25 mouse cellular contexts compared by ENCODE assay signal in the genomic region with DNA sequence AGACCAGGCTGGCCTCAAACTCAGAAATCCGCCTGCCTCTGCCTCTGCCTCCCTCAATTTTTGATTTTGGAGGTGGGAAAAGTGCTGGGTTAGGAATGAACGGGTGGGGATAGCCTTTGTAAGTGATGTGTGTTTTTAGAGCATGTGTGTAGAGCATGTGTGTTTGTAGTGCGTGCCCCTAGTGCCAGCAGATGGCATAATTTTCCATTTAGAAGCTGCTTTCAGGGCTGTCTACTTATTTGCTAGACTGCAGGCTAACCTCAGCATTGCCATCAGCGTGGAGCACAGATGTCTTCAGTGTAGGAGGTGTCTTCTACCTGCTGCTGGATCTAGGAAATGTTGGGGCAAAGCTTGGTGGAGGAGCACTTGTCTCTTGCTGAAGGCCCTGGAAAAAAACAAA. TPM values are rescaled to one million over a fixed set of nuclear protein-coding genes. Genes with fewer than 3 reads are reported as not detected.
DNase-seq lines count a peak whose midpoint lies in the region; ATAC-seq and TF ChIP-seq lines count a peak whose summit lies in the region.
"Had no signal": no experiment of that assay in that cellular context is flagged by ENCODE, and none has a peak within 500 bp of the region (broad histone marks: within the 10 kb centered on the region; RNA-seq: fewer than 3 reads in every experiment).

No protein-coding gene starts in this region.

- peak; percentile 42 for TF ChIP-seq CTCF in hindbrain, postnatal 0 days (IDR thresholded peaks at IDR 0.05; ENCODE audit: low read depth)
- 0 out of 2 replicates have a peak, but pooled peaks have one; percentile 7 for TF ChIP-seq CTCF in lung, postnatal 0 days (IDR thresholded peaks at IDR 0.05)
- peak; percentile 28 for TF ChIP-seq CTCF in Patski (IDR thresholded peaks at IDR 0.05)

- no peak overlapping the region for H3K4me3 ChIP-seq in hindbrain, postnatal 0 days (ENCODE audit: low read length)
- no peak overlapping the region for H3K4me3 ChIP-seq in hindbrain, embryonic 13.5 days
- no peak overlapping the region for H3K4me3 ChIP-seq in lung, postnatal 0 days (ENCODE audit: low read depth, low read length)
- H3K4me3 ChIP-seq: erythroblast, embryonic 14.5 days; heart, adult 2 months; heart, embryonic 15.5 days; midbrain, embryonic 15.5 days; stomach, embryonic 15.5 days had no signal

- H3K27ac ChIP-seq in hindbrain, postnatal 0 days = no peak overlapping the region
- H3K27ac ChIP-seq in hindbrain, embryonic 13.5 days = no peak overlapping the region
- H3K27ac ChIP-seq in lung, postnatal 0 days (ENCODE audit: low read length) = no peak overlapping the region
- H3K27ac ChIP-seq: heart, adult 2 months; heart, embryonic 15.5 days; midbrain, embryonic 15.5 days; stomach, embryonic 15.5 days had no signal

- peak; percentile 28 for DNase-seq in hindbrain, postnatal 0 days (ENCODE audit: low spot score)
- DNase-seq in lung, postnatal 0 days (ENCODE audit: low spot score) = no peak
- DNase-seq in lung, postnatal 36 days = no peak
- no peak for DNase-seq in Patski (ENCODE audit: low read depth, low spot score)
- DNase-seq in embryo, embryonic 10 days (ENCODE audit: low spot score) = no peak
- no peak for DNase-seq in thymus, postnatal 4 days
- DNase-seq: adrenal gland, adult 2 months; cerebellum, adult 11-12 months; cerebellum, postnatal 36 days; gastrocnemius, postnatal 10 days; heart, adult 2 months; kidney, postnatal 25 days; lung, embryonic 14.5 days had no signal

- H3K9me3 ChIP-seq in hindbrain, postnatal 0 days (ENCODE audit: low read length) = no peaks in the 10 kb centered on the region
- H3K9me3 ChIP-seq in hindbrain, embryonic 13.5 days = no peaks in the 10 kb centered on the region
- H3K9me3 ChIP-seq in lung, postnatal 0 days (ENCODE audit: low read length) = no peaks in the 10 kb centered on the region
- H3K9me3 ChIP-seq: heart, embryonic 15.5 days; midbrain, embryonic 15.5 days; stomach, embryonic 15.5 days had no signal

- no peak overlapping the region for H3K9ac ChIP-seq in hindbrain, postnatal 0 days (replicated peaks; ENCODE audit: low read length)
- no peak overlapping the region for H3K9ac ChIP-seq in hindbrain, embryonic 13.5 days
- H3K9ac ChIP-seq in lung, postnatal 0 days (replicated peaks; ENCODE audit: low read depth) = no peak overlapping the region
- H3K9ac ChIP-seq: heart, embryonic 15.5 days; lung, embryonic 14.5 days; midbrain, embryonic 15.5 days; stomach, embryonic 15.5 days had no signal

- in situ Hi-C loops in Patski (cut with MboI; ENCODE audit: low pct_unique_long_range_greater_than_20kb) = no loop called here

- TF ChIP-seq EP300 in lung, postnatal 0 days (IDR thresholded peaks at IDR 0.05) = no peak

- no peak overlapping the region for H3K4me2 ChIP-seq in hindbrain, postnatal 0 days (ENCODE audit: low read depth, low read length)
- no peak overlapping the region for H3K4me2 ChIP-seq in hindbrain, embryonic 13.5 days
- H3K4me2 ChIP-seq in lung, postnatal 0 days (replicated peaks; ENCODE audit: low read depth, low read length) = no peak overlapping the region
- H3K4me2 ChIP-seq: heart, embryonic 15.5 days; liver, embryonic 11.5 days; lung, embryonic 14.5 days; midbrain, embryonic 15.5 days; stomach, embryonic 15.5 days had no signal

- CTCF ChIA-PET in Patski (lab: Charles Lee) = interaction anchor here (1.0 to 1.6 kb wide), 3 partner anchors 9 to 11 kb away, joined by 3 to 5 read pairs (median 3); no protein-coding TSS in a partner anchor

- 61% methylated on average over 4 of the region's 4 CpGs for WGBS in hindbrain, postnatal 0 days
- 78% methylated on average over 4 of the region's 4 CpGs for WGBS in hindbrain, embryonic 13.5 days
- 72% methylated on average over 4 of the region's 4 CpGs for WGBS in lung, postnatal 0 days

- ATAC-seq in hindbrain, postnatal 0 days = no peak
- ATAC-seq in hindbrain, embryonic 13.5 days (ENCODE audit: low FRiP score) = no peak
- no peak for ATAC-seq in lung, postnatal 0 days
- no peak for ATAC-seq in Patski
- 0 out of 2 replicates have a peak, but pooled peaks have one; percentile 50 for ATAC-seq in megakaryocyte-erythroid progenitor cell, adult 5-6 weeks (replicated peaks; ENCODE audit: low FRiP score, low TSS enrichment, poor library complexity, severe bottlenecking)
- ATAC-seq: midbrain, embryonic 15.5 days had no signal

- H3K27me3 ChIP-seq in hindbrain, postnatal 0 days (ENCODE audit: insufficient read depth, low read length) = no peaks in the 10 kb centered on the region
- peaks cover 18% of the 10 kb centered on the region for H3K27me3 ChIP-seq in hindbrain, embryonic 13.5 days
- H3K27me3 ChIP-seq in lung, postnatal 0 days (replicated peaks; ENCODE audit: insufficient read depth, low read length) = no peaks in the 10 kb centered on the region
- H3K27me3 ChIP-seq in Patski = no peaks in the 10 kb centered on the region
- H3K27me3 ChIP-seq: heart, embryonic 15.5 days; stomach, embryonic 15.5 days had no signal

- no peaks in the 10 kb centered on the region for H3K36me3 ChIP-seq in hindbrain, postnatal 0 days (ENCODE audit: insufficient read depth, low read length)
- no peaks in the 10 kb centered on the region for H3K36me3 ChIP-seq in hindbrain, embryonic 13.5 days
- H3K36me3 ChIP-seq in lung, postnatal 0 days (ENCODE audit: insufficient read depth, low read length) = no peaks in the 10 kb centered on the region
- H3K36me3 ChIP-seq: heart, embryonic 15.5 days; midbrain, embryonic 15.5 days; stomach, embryonic 15.5 days had no signal

- POLR2A ChIA-PET in Patski (lab: Charles Lee) = no interaction called here

- no peaks in the 10 kb centered on the region for H3K4me1 ChIP-seq in hindbrain, postnatal 0 days (ENCODE audit: insufficient read depth, low read length)
- no peaks in the 10 kb centered on the region for H3K4me1 ChIP-seq in hindbrain, embryonic 13.5 days (replicated peaks)
- no peaks in the 10 kb centered on the region for H3K4me1 ChIP-seq in lung, postnatal 0 days (ENCODE audit: insufficient read depth, low read depth, low read length)
- H3K4me1 ChIP-seq: heart, embryonic 15.5 days; midbrain, embryonic 15.5 days had no signal

RNA-seq across cellular contexts. Expression of a gene that starts 1.5 kb away (rescaled TPM):
- not detected in 2 replicates for total RNA-seq in hindbrain, postnatal 0 days (2014; rRNA removed)
- polyA plus RNA-seq in hindbrain, postnatal 0 days (2015; fragmentation: Nextera tagmentation; extraction: Ambion mirVana) = 0.15 and 0.16 TPM in 2 replicates
- polyA plus RNA-seq in hindbrain, embryonic 13.5 days (2015; fragmentation: Nextera tagmentation; extraction: Ambion mirVana) = 0.21 and 0.22 TPM in 2 replicates
- 0.24 and 0.36 TPM in 2 replicates for polyA plus RNA-seq in lung, postnatal 0 days (2015; fragmentation: Nextera tagmentation; extraction: Ambion mirVana)
- 0.26 TPM for polyA plus RNA-seq in Patski (2021)
- total RNA-seq in megakaryocyte-erythroid progenitor cell, adult 5-6 weeks (2014; fragmentation: Nextera tagmentation) = not detected in 2 replicates
- total RNA-seq in megakaryocyte-erythroid progenitor cell, adult 5-6 weeks (2017) = not detected in 2 replicates
- total RNA-seq: adrenal gland, adult 2 months; gastrocnemius, postnatal 10 days; heart, adult 2 months; hematopoietic stem cell, adult 5-6 weeks; layer of hippocampus, postnatal 14 days; left cerebral cortex, postnatal 36 days had no signal
- polyA plus RNA-seq: adrenal gland, adult 2 months; erythroblast, embryonic 14.5 days; heart, adult 2 months; neural tube, embryonic 11.5 days; spleen, adult 2 months had no signal
